Mouse (Mus musculus) left cerebral cortex, adult 18-20 months (tissue): ENCODE data around the gene Dot1l. TPM values are rescaled to one million over a fixed set of nuclear protein-coding genes. Genes with fewer than 3 reads are reported as not detected.
A peak's percentile ranks its signal among the peaks of the same experiment; 100 is the strongest.
"Not testable (repeated sequence)": the region's sequence is repeated elsewhere in the genome, so short reads cannot be mapped to it uniquely, and the experiment has no call there.

ENCODE experiments used
- DNase-seq, 2 experiments: peaks; one replicate each; pipeline ENCODE4 v3.0.0; 2021 to 2022; ENCODE audit warnings: low spot score in 2 of 2, mixed read lengths in 1 of 2
- microRNA-seq, 2 experiments: library from miRNA; unstranded; fragments of <30 nt; microRNA quantifications; one replicate each; pipeline ENCODE4 v1.2.0; 2021
- total RNA-seq, 2 experiments: library from RNA; stranded (reverse); gene quantifications; 2 replicates each; pipeline ENCODE4 v1.2.3; 2021

The Dot1l gene
- total RNA-seq, 2 experiments from 2014 or later, result 43.0 to 44.4 TPM

DNA sequence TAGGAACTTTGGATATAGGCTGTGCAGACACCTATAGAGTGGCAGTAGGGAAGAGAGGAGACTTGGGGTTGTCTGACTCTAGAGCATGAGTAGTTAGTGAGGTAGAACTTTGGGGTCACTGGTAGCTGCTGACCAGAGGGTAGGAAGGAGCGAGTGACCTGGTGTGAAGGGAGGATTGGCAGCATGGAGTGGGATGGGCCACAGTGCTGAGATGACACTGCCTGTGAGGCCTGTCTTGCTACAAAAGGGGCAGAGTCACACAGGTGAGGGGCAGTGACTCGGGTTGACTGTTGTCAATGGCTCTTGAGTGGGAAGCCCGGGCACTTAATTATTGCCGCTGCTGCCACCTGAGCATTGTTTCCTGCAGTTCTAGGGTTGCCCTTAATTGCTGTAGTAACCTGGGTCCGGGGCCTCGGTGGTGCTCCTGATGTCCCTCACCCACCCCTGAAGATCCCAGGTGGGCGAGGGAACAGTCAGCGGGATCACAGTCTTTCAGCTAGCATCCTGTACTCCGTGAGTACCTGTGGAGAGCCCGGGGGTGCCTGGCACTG lies 72.9 kb downstream of the Dot1l start:
- no peak for DNase-seq

GRCm38 (mm10) chr10:80828587-80828986 lies 73.6 kb downstream of the Dot1l start:
- not testable (repeated sequence) for DNase-seq

- DNase-seq, result no peak
Observed at GRCm38 (mm10) chr10:80829359-80830278, 74.6 kb downstream of the Dot1l start.

- no peak for DNase-seq
Observed at GRCm38 (mm10) chr10:80831136-80831535, 76.1 kb downstream of the Dot1l start.

DNA sequence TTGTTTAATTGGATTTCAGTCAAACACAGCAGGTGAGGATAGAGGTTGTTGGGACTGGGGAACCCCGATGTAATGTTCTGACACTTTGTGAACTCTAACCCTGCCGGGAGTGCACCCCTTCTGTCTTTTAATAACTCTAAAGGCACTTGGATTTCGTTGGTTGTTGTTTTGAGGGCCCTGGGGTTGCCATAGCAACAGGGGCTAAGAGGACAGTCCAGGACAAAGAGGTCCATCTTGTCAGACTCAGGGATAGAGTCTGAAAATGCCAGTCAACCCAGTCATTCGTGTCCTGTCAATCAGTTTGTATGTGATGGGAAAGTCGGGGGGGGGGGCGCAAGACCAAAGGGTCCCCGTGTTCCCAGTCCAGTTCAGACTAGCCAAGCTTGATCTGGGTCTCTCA lies 77.8 kb downstream of the Dot1l start:
- DNase-seq, result no peak

GRCm38 (mm10) chr10:80835617-80836016 lies 80.6 kb downstream of the Dot1l start:
- DNase-seq, result no peak

- no peak for DNase-seq
Observed at GRCm38 (mm10) chr10:80836949-80837379, 82.0 kb downstream of the Dot1l start.

DNA sequence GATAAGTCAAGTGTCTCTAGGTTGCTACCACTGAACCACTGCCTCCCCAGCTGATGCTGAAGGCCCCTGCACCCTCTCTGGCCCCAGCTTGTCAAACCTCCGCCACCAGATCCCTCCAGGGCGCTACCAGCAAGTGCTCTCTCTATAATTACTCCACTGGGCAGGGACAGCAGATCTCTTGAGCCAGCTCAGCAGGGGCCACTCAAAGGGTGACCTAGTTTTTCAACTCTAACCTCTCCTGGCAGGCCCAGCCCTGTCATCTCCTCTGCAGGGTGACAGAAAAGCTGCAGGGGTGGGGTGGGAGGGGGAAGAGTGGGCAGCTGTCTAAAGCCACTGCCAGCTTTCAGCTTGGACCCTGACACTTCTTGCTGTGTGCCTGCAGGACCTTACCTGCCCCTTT lies 82.8 kb downstream of the Dot1l start:
- DNase-seq, result no peak

DNA sequence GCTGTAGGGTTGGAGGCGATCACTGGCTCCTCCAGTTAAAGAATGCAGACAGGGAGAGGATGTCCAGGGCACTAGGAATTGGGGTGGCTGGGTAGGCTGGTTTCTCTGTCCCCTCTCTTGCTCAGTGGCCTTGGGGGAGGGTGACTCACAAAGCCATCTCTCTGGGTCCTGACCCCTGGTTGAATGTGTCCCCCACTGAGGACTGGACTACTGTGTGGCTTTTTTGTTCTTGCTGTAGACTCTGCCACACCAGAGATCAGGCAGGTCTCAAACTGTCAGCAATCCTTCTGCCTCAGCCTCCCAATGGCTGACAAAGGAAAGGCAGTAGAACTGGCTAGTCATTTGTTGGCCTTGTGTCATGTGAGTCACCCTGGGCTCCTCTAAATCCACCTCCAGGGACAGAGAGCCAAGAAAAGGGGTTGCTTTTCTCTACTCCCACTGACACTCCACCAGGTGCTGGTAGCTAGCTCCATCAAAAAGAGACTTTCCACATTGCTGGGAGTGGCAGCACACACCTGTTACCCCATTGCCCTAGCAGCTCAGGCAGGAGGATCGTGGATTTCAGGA lies 83.4 kb downstream of the Dot1l start:
- no peak for DNase-seq

- no peak for DNase-seq
Observed at GRCm38 (mm10) chr10:80839848-80840247, 84.8 kb downstream of the Dot1l start.

GRCm38 (mm10) chr10:80841685-80842084 lies 86.7 kb downstream of the Dot1l start:
- DNase-seq, result no peak

DNA sequence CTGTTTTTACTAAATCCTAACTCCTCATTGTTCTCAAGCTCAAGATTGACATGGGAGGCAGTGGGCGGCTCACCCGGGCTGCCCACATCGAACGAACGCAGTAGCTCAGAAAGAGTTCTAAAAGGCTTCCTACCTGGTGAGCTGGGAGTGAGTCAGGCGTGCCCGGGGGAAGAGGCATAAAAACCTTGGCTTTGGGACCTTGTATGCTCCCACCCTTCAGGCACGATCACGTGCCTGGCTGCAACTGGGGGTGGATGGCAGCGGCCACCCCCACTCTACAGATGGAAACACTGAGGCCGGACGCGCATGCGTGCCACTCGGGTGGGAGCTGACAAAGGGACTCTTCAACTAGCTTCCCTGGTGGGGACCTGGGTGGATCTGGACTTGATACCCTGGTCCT lies 87.3 kb downstream of the Dot1l start:
- peak; percentile 55 to 63 for DNase-seq

DNA sequence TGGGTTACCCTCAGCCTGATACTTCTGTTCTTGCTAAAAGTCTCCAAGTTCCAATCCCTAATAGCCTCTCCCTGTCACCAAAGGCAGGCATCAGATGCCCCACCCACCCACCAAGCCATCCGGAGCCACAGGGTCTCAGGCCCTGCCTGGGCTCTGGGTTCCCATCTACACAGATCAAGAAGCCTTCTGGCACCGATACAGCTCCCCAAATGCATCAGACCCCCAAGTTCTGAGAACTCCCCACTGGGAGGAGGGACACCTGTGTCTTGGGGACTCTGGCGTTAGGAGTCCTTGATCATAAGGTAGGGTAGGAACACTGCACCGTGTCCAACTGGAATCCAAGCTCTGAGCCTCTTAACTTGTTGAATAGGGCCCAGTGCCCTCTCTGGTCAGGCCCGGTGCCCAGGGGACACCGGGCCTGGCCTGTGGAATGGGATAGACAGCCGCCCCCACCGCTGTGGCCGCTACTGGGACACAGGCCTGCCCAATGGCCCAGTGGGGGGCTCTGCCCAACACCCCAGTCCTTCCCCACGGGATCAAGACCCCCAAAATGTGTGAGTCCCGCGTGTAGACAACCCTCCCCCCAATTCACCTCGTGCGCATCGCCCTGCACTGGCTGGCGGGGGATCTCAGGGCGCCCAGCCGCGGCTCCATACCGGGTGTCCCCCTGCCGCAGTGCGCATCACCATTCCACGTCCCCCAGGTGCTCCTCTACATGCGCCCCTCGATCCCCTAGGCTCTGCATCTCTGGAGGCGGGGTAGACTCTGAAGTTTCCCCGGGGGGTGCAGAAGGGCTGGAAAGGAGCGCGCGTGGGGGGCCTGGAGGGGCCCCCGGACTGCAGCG lies 88.3 kb downstream of the Dot1l start:
- DNase-seq, result no peak

DNA sequence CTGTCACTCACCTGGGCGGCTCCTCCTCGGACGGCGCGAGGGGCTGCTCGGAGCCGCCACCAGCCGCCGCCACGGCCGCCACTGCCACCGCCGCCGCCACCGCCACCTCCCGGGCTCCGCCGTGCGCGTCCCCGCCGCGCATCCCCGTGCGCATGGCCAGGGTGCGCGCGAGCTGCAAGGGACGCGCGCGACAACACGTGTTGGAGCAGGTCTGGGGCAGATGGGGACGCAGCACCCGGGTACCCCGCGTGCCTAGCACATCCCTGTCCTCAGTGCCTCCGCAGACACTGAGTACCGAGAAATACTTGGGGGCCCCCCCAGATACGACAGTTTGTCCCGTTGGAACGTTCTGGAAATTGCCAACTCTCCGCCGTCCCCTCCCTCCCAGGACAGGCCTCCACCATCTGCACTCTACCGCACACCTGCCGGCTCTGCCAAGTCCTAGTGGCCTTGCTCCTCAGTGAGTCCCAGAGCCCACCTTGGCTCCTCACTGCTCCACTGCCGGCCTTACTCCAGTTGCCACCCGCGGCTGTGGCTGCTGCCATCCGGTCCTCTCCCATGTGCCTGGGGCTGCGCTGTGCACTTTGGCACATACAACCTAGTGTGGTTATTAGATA lies 89.0 kb downstream of the Dot1l start, which contains the start of gene Lingo3:
Gene Lingo3, minus strand, starts transcription at position 109 of the 617 bp plus-strand sequence.
- DNase-seq, result peak; percentile 56 to 72

Small RNA genes within 50 kb of the gene (microRNA-seq; reads per million reads assigned to microRNA genes)
- 4.7 to 6.7 reads per million in 2 experiments for gene Mir1982

Other genes with a start within 250 kb of the Dot1l start
- gene Atp8b3, start 216.1 kb upstream of the Dot1l start, total RNA-seq, result under 1 TPM; 0.12 to 0.21 TPM
- 10 to 100 TPM; 41.4 to 42.3 TPM for gene Rexo1, start 193.6 kb upstream of the Dot1l start, total RNA-seq
- 10 to 100 TPM; 54.8 to 68.7 TPM for gene Klf16, start 177.9 kb upstream of the Dot1l start, total RNA-seq
- 100 to 1,000 TPM; 179 to 185 TPM for gene Abhd17a, start 164.9 kb upstream of the Dot1l start, total RNA-seq
- gene Scamp4, start 152.3 kb upstream of the Dot1l start, total RNA-seq, result 10 to 100 TPM; 49.1 to 50.5 TPM
- gene Adat3, start 152.3 kb upstream of the Dot1l start, total RNA-seq, result 1 to 10 TPM; 2.3 to 6.4 TPM
- gene Gm49322, start 149.2 kb upstream of the Dot1l start, total RNA-seq, result 1 to 10 TPM; 3.5 to 3.7 TPM
- gene Csnk1g2, start 132.4 kb upstream of the Dot1l start, total RNA-seq, result 100 to 1,000 TPM; 253 to 267 TPM
- gene Btbd2, start 98.1 kb upstream of the Dot1l start, total RNA-seq, result 10 to 100 TPM; 87.6 to 93.8 TPM
- 10 to 100 TPM; 43.3 to 47.7 TPM for gene Mknk2, start 77.1 kb upstream of the Dot1l start, total RNA-seq
- gene Mob3a, start 53.2 kb upstream of the Dot1l start, total RNA-seq, result 10 to 100 TPM; 17.1 to 17.2 TPM
- 10 to 100 TPM; 42.6 to 45.2 TPM for gene Izumo4, start 53.0 kb upstream of the Dot1l start, total RNA-seq
- gene Ap3d1, start 12.9 kb upstream of the Dot1l start, total RNA-seq, result 100 to 1,000 TPM; 140 to 153 TPM
- gene Sf3a2, start 43.0 kb downstream of the Dot1l start, total RNA-seq, result 10 to 100 TPM; 46.8 to 53.3 TPM
- 10 to 100 TPM; 66.1 to 77.7 TPM for gene Plekhj1, start 43.4 kb downstream of the Dot1l start, total RNA-seq
- gene Amh, start 50.0 kb downstream of the Dot1l start, total RNA-seq, result 1 to 10 TPM; 2.4 to 2.9 TPM
- gene Jsrp1, start 58.3 kb downstream of the Dot1l start, total RNA-seq, result 1 to 10 TPM; 6.6 to 8.0 TPM
- gene Oaz1, start 71.5 kb downstream of the Dot1l start, total RNA-seq, result 100 to 1,000 TPM; 517 to 561 TPM
- 10 to 100 TPM; 35.4 to 45.0 TPM for gene Lingo3, start 88.8 kb downstream of the Dot1l start, total RNA-seq
- gene Lsm7, start 100.0 kb downstream of the Dot1l start, total RNA-seq, result 10 to 100 TPM; 34.8 to 48.8 TPM
- 10 to 100 TPM; 45.6 to 53.7 TPM for gene Sppl2b, start 100.1 kb downstream of the Dot1l start, total RNA-seq
- under 1 TPM; 0.12 to 0.26 TPM for gene Tmprss9, start 116.6 kb downstream of the Dot1l start, total RNA-seq
- 100 to 1,000 TPM; 131 to 136 TPM for gene Timm13, start 145.8 kb downstream of the Dot1l start, total RNA-seq
- 10 to 100 TPM; 20.0 to 20.1 TPM for gene Lmnb2, start 163.0 kb downstream of the Dot1l start, total RNA-seq
- 10 to 100 TPM; 25.1 to 38.3 TPM for gene Gadd45b, start 174.9 kb downstream of the Dot1l start, total RNA-seq